Mouse (Mus musculus) C2C12 (cell line): ENCODE results near the gene Ankrd49. TPM values are rescaled to one million over a fixed set of nuclear protein-coding genes. Genes with fewer than 3 reads are reported as not detected.
A peak's percentile ranks its signal among the peaks of the same experiment; 100 is the strongest.

Experiments
- H3K27me3 ChIP-seq: one replicate; pipeline ENCODE4 v1.6.1; 2011; ENCODE audit not compliant: control insufficient read depth, insufficient read depth, insufficient read length
- H3K36me3 ChIP-seq: one replicate; pipeline ENCODE4 v1.6.1; 2011; ENCODE audit not compliant: control insufficient read depth, insufficient read depth
- H3K4me3 ChIP-seq: one replicate; pipeline ENCODE4 v1.5.1; 2011; ENCODE audit warnings: mild to moderate bottlenecking, control low read depth; ENCODE audit not compliant: poor library complexity, insufficient read depth, severe bottlenecking
- H3K79me2 ChIP-seq: one replicate; pipeline ENCODE4 v1.6.1; 2011; ENCODE audit not compliant: control insufficient read depth, insufficient read depth
- H3K79me3 ChIP-seq: one replicate; pipeline ENCODE4 v1.6.1; 2011; ENCODE audit warnings: low read depth, control low read depth
- H3ac ChIP-seq: one replicate; pipeline ENCODE3; 2011; ENCODE audit warnings: low read depth; ENCODE audit not compliant: control insufficient read depth, insufficient read length
- CEBPB ChIP-seq: IDR thresholded peaks from one replicate; pipeline ENCODE4 v1.6.1; 2011; ENCODE audit warnings: low read depth, mild to moderate bottlenecking, control low read depth, moderate library complexity
- CTCF ChIP-seq: IDR thresholded peaks from one replicate; pipeline ENCODE4 v1.5.1; 2011; ENCODE audit not compliant: control insufficient read depth, insufficient read depth, insufficient read length
- FOSL1 ChIP-seq: IDR thresholded peaks from one replicate; pipeline ENCODE4 v1.8.0; 2011; ENCODE audit warnings: mild to moderate bottlenecking, low read length; ENCODE audit not compliant: poor library complexity, insufficient read depth, severe bottlenecking
- MAX ChIP-seq: IDR thresholded peaks from one replicate; pipeline ENCODE4 v1.6.1; 2011; ENCODE audit warnings: mild to moderate bottlenecking, control low read depth
- MYOD1 ChIP-seq: IDR thresholded peaks from one replicate; pipeline ENCODE4 v1.6.1; 2011; ENCODE audit warnings: low read depth; ENCODE audit not compliant: control insufficient read depth, insufficient read length
- MYOG ChIP-seq: IDR thresholded peaks from one replicate; pipeline ENCODE4 v1.6.1; 2011; ENCODE audit not compliant: control insufficient read depth, insufficient read length; ENCODE audit errors: extremely low read depth
- USF1 ChIP-seq: IDR thresholded peaks from one replicate; pipeline ENCODE4 v1.6.1; 2011; ENCODE audit warnings: low read depth, mild to moderate bottlenecking, control low read depth, moderate library complexity
- long read RNA-seq, 2 experiments: library from polyadenylated mRNA; unstranded; transcript quantifications; one replicate each; pipeline ENCODE4 v2.0.0; 2019 to 2020
- polyA plus RNA-seq: library from polyadenylated mRNA; unstranded; fragments of >200 nt; fragmentation: generic; extraction: Trizol; gene quantifications from one replicate; pipeline ENCODE4 v1.2.1, GENCODE M21; 2012; ENCODE audit warnings: missing spikeins

Gene Ankrd49
- polyA plus RNA-seq = 7.6 TPM
- long read RNA-seq, experiment 1, transcript Ankrd49-206 (3 exons, 2,679 nt) = major isoform, 9 of 21 reads
- long read RNA-seq, experiment 1, transcript Ankrd49-205 (3 exons, 1,037 nt) = minor isoform, 8 of 21 reads
- long read RNA-seq, experiment 1, partial matches to known transcripts = 0 of 21 reads
- long read RNA-seq, experiment 1, other reads (novel, unspliced or antisense) = 0 of 21 reads
- long read RNA-seq, experiment 2, transcript Ankrd49-206 (3 exons, 2,679 nt) = major isoform, 8 of 17 reads
- long read RNA-seq, experiment 2, partial matches to known transcripts = 0 of 17 reads
- long read RNA-seq, experiment 2, other reads (novel, unspliced or antisense) = 3 of 17 reads

DNA sequence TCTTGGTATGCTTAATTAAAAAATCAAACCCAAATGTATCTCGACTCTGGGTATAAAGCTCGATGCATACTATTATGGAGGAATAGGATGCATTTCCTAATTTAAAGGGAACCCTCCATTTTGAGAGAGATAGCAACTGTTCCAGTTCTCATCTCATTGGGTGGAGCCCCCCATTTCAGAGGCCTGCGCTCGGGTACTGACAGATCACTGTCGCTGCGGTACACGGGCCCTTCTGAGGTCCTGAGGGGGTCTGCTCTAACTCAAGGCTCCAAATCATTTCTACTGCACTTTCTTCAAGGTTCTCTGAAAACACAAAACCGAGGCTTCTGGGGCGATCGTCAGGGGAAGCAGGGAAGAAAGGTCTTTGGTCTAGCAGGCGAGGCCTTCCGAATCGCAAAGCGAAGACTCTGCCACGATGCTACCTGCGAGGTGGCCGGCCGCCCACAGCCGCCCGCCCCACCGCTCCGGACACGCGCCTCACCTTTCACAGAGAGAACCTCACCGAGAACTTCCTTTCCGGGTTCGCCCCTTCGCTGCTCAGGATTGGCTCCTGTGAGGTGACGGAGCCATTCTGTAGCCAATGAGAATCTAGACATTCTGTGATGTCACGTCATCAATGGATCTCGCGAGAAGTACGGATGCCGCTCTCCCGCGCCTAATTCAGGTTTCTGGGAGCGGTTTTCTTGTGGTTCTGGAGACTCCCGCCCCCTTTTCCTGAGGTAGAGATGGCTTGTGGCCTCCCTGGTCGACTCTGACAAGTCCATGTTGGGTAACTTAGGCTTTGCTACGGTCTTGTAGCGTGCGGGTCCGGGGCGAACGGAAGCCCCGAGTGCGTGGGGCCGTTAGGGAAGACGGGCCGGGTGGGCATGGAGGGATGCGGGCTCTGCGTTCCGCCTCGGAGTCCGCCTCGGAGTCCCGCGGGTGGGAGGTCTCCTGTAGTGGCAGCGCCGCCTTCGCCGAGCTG, at the start of gene Ankrd49, which contains the start of gene Mre11a:
Ankrd49 (minus strand) TSS at position 818 of the 964 bp plus-strand sequence.
Mre11a (plus strand) TSS at position 616 of the 964 bp plus-strand sequence.
- Histone ChIP-seq H3K27me3 (no peaks in the 10 kb centered on the region), H3ac (peak within 1 kb of the TSS; percentile 92), H3K79me3 (peaks cover 23% of the 10 kb centered on the region), H3K79me2 (peaks cover 51% of the 10 kb centered on the region), H3K36me3 (peaks cover 61% of the 10 kb centered on the region), H3K4me3 (peak within 1 kb of the TSS; percentile 91)
- peak; percentile 87 for TF ChIP-seq MAX
- TF ChIP-seq CTCF = no peak
- TF ChIP-seq FOSL1 = no peak

DNA sequence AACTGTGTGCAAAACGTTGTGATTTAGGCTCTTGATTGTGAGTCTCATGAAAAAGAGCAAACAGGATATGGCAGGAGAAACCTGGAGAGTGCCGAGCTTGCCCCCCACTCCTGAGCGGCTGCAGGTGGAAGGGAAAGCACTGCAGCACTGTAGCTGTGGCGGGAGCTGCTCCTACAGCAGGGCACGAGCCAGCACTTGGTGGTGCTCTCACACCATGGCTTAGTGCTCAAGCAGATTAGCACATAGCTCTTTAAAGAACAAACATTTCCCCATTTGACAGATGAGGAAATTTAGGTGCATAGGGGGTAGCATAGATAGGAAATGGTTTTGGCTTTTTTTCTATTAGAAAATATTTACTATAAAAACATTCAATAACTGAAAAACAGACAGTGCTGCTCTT, 47.4 kb upstream of the Ankrd49 start:
- Histone ChIP-seq H3K4me3 (no peak overlapping the region), H3K27me3 (no peaks in the 10 kb centered on the region), H3K79me2 (no peaks in the 10 kb centered on the region), H3ac (no peak overlapping the region), H3K36me3 (peaks cover 80% of the 10 kb centered on the region), H3K79me3 (no peaks in the 10 kb centered on the region)
- TF ChIP-seq FOSL1 (no peak), MAX (no peak), CTCF (no peak), USF1 (no peak), CEBPB (no peak), MYOG (no peak), MYOD1 (no peak)

DNA sequence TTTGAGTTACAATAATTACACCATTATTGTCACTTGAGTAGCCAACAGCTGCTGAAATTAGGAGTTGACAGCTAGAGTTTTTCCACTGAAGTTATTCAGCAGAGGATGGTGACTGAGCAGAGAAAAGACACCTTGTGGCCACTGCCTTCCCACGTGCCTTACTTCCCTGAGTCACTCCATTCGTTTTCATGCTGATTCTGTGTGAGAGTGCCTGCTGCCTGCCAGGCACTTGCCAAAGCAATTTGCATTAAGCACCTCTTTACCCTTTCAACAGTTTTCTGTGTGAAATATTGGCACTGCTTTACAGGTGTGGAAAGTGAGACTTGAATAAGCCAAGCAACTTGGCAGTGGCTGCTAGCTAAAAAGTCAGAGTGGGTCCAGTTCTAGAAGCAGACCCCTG, 43.2 kb upstream of the Ankrd49 start:
- TF ChIP-seq MYOG (no peak), MYOD1 (no peak), CEBPB (no peak), USF1 (no peak), CTCF (no peak), MAX (no peak), FOSL1 (no peak)
- Histone ChIP-seq H3ac (no peak overlapping the region), H3K4me3 (no peak overlapping the region), H3K79me2 (no peaks in the 10 kb centered on the region), H3K79me3 (no peaks in the 10 kb centered on the region), H3K36me3 (peaks cover 59% of the 10 kb centered on the region), H3K27me3 (no peaks in the 10 kb centered on the region)

DNA sequence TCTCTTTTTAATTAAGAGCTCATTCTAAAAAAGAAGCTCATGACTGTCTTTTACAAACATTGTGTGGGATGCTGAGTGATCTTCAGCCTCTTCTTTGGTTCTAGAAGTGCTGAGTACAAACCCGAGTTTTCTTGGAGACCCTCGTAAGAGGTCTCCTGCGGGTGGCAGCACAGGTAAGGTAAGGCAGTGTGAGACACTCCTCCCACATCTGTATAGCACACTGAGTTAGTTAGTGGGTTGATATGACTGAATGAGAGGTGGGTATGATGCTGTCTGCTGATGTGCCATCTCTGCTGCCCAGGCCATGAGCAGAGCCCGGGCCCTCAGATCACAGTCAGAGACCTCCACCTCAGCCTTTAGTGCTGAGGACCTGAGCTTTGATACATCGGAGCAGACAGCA, 40.2 kb upstream of the Ankrd49 start:
- H3K27me3 ChIP-seq = no peaks in the 10 kb centered on the region
- TF ChIP-seq MYOD1 (no peak), MAX (no peak), MYOG (no peak), FOSL1 (no peak), CTCF (no peak), CEBPB (no peak), USF1 (no peak)
- no peaks in the 10 kb centered on the region for H3K79me2 ChIP-seq
- H3K79me3 ChIP-seq = no peaks in the 10 kb centered on the region
- peaks cover 62% of the 10 kb centered on the region for H3K36me3 ChIP-seq
- no peak overlapping the region for H3K4me3 ChIP-seq
- H3ac ChIP-seq = no peak overlapping the region

- H3K79me3 ChIP-seq = no peaks in the 10 kb centered on the region
- no peak overlapping the region for H3ac ChIP-seq
- peaks cover 76% of the 10 kb centered on the region for H3K36me3 ChIP-seq
- TF ChIP-seq USF1 = no peak
- TF ChIP-seq MYOD1 = no peak
- TF ChIP-seq MAX = no peak
- TF ChIP-seq MYOG = no peak
- TF ChIP-seq FOSL1 = no peak
- TF ChIP-seq CTCF = no peak
- TF ChIP-seq CEBPB = no peak
- H3K27me3 ChIP-seq = no peaks in the 10 kb centered on the region
- no peaks in the 10 kb centered on the region for H3K79me2 ChIP-seq
- H3K4me3 ChIP-seq = no peak overlapping the region
Observed at GRCm38 (mm10) chr9:14821396-14821795, 36.7 kb upstream of the Ankrd49 start.

DNA sequence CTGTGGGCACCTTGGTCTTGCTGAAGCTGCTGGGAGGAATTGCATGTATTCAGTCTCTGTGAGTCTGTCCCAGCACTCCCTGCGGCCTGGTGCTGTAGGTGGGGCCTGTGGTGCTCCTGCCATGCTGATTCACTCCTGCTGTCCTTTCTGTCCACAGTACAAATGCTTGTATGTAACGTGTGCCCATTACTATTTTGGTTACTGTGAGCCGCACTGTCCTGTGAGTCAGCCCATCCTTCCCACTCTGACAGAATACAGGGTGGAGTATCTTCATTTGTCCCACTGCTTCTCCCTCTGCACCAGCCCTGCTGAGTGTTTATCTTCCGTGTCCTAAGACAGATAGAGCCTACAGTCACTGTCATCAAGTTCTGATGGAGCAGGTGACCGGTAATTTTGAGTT, 25.5 kb upstream of the Ankrd49 start:
- peaks cover 79% of the 10 kb centered on the region for H3K36me3 ChIP-seq
- TF ChIP-seq MYOG (no peak), CTCF (no peak), MYOD1 (no peak), USF1 (no peak), MAX (no peak), CEBPB (no peak), FOSL1 (no peak)
- no peaks in the 10 kb centered on the region for H3K79me3 ChIP-seq
- no peaks in the 10 kb centered on the region for H3K27me3 ChIP-seq
- no peak overlapping the region for H3K4me3 ChIP-seq
- no peak overlapping the region for H3ac ChIP-seq
- H3K79me2 ChIP-seq = no peaks in the 10 kb centered on the region
